Mouse (Mus musculus): ENCODE data around the gene Psip1. TPM values are rescaled to one million over a fixed set of nuclear protein-coding genes. Genes with fewer than 3 reads are reported as not detected.
A peak's percentile ranks its signal among the peaks of the same experiment; 100 is the strongest.
"Not testable (repeated sequence)": the region's sequence is repeated elsewhere in the genome, so short reads cannot be mapped to it uniquely, and the experiment has no call there.

The Psip1 gene
- polyA plus RNA-seq, 1 experiment from 2014 or later: 119 TPM

GRCm38 (mm10) chr4:83522066-83522465, 35.8 kb upstream of the Psip1 start:
- Histone ChIP-seq H3K4me1 (replicated peaks) (peaks cover 3% of the 10 kb centered on the region; the same call in 1 of the 2 replicates), H3K4me2 (no peak overlapping the region), H3K27me3 (replicated peaks) (no peaks in the 10 kb centered on the region), H3K4me3 (no peak overlapping the region), H3K9me3 (replicated peaks) (no peaks in the 10 kb centered on the region), H3K27ac (ENCODE audit: poor library complexity, severe bottlenecking) (no peak overlapping the region), H3K9ac (no peak overlapping the region), H3K36me3 (no peaks in the 10 kb centered on the region)
- WGBS: 54% methylated on average over 5 of the region's 5 CpGs
- ATAC-seq (ENCODE audit: insufficient number of reproducible peaks, low FRiP score): no peak

DNA sequence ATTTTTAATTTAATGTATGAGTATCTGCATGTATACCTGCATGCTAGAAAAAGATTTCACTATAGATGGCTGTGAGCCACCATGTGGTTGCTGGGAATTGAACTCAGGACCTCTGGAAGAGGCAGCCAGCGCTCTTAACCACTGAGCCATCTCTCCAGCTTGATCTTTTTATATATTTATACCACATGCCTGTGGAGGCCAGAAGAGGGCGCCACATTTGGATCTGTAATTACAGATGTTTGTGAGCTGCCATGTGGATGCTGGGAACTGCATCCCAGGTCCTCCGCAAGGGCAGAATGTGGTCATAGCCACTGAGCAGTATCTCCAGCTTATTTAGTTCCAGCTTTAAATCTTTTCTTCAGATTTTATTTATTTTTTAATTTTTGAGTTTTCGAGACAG, 34.0 kb upstream of the Psip1 start:
- WGBS: 75% methylated on average over 4 of the region's 4 CpGs
- no peaks in the 10 kb centered on the region for H3K9me3 ChIP-seq (replicated peaks)

DNA sequence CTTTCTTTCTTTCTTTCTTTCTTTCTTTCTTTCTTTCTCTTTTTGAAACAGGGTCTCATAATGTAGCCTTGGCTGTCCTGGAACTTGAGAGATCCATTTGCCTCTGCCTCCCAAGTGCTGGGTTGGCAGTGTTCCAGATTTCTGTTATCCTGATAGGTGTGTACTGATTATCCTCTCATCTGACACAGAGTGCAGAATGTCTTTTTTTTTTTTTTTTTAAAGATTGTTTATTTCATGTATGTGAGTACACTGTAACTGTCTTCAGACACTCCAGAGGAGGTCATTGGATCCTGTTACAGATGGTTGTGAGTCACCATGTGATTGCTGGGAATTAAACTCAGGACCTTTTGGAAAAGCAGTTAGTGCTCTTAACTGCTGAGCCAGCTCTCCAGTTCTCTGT, 33.5 kb upstream of the Psip1 start:
- no peak for ATAC-seq (ENCODE audit: insufficient number of reproducible peaks, low FRiP score)
- no peak overlapping the region for H3K27ac ChIP-seq (ENCODE audit: poor library complexity, severe bottlenecking)
- no peak overlapping the region for H3K4me3 ChIP-seq
- H3K36me3 ChIP-seq: no peaks in the 10 kb centered on the region
- H3K9ac ChIP-seq: no peak overlapping the region
- H3K4me1 ChIP-seq (replicated peaks): peaks cover 3% of the 10 kb centered on the region; the same call in 1 of the 2 replicates
- H3K27me3 ChIP-seq (replicated peaks): no peaks in the 10 kb centered on the region
- H3K9me3 ChIP-seq (replicated peaks): no peaks in the 10 kb centered on the region
- no peak overlapping the region for H3K4me2 ChIP-seq

More for the DNA sequence above, 34.0 kb upstream of the Psip1 start:
- ATAC-seq (ENCODE audit: insufficient number of reproducible peaks, low FRiP score): no peak
- peaks cover 3% of the 10 kb centered on the region; the same call in 1 of the 2 replicates for H3K4me1 ChIP-seq (replicated peaks)
- no peaks in the 10 kb centered on the region for H3K27me3 ChIP-seq (replicated peaks)
- H3K27ac ChIP-seq (ENCODE audit: poor library complexity, severe bottlenecking): no peak overlapping the region
- H3K36me3 ChIP-seq: no peaks in the 10 kb centered on the region
- H3K9ac ChIP-seq: no peak overlapping the region
- no peak overlapping the region for H3K4me3 ChIP-seq
- H3K4me2 ChIP-seq: no peak overlapping the region

GRCm38 (mm10) chr4:83519148-83519547, 32.9 kb upstream of the Psip1 start:
- Histone ChIP-seq H3K4me1 (replicated peaks) (no peaks in the 10 kb centered on the region), H3K27ac (ENCODE audit: poor library complexity, severe bottlenecking) (no peak overlapping the region), H3K4me2 (no peak overlapping the region), H3K9ac (no peak overlapping the region), H3K4me3 (no peak overlapping the region), H3K36me3 (no peaks in the 10 kb centered on the region), H3K9me3 (replicated peaks) (no peaks in the 10 kb centered on the region), H3K27me3 (replicated peaks) (no peaks in the 10 kb centered on the region)
- WGBS: 81% methylated on average over 2 of the region's 2 CpGs
- ATAC-seq (ENCODE audit: insufficient number of reproducible peaks, low FRiP score): no peak

GRCm38 (mm10) chr4:83516144-83516543, 29.9 kb upstream of the Psip1 start:
- H3K27me3 ChIP-seq (replicated peaks); H3K4me1 ChIP-seq (replicated peaks); H3K27ac ChIP-seq (ENCODE audit: poor library complexity, severe bottlenecking); H3K9me3 ChIP-seq (replicated peaks); H3K9ac ChIP-seq; H3K4me3 ChIP-seq; ATAC-seq (ENCODE audit: insufficient number of reproducible peaks, low FRiP score); H3K36me3 ChIP-seq; H3K4me2 ChIP-seq: not testable (repeated sequence)
- 81% methylated on average over 5 of the region's 6 CpGs for WGBS

DNA sequence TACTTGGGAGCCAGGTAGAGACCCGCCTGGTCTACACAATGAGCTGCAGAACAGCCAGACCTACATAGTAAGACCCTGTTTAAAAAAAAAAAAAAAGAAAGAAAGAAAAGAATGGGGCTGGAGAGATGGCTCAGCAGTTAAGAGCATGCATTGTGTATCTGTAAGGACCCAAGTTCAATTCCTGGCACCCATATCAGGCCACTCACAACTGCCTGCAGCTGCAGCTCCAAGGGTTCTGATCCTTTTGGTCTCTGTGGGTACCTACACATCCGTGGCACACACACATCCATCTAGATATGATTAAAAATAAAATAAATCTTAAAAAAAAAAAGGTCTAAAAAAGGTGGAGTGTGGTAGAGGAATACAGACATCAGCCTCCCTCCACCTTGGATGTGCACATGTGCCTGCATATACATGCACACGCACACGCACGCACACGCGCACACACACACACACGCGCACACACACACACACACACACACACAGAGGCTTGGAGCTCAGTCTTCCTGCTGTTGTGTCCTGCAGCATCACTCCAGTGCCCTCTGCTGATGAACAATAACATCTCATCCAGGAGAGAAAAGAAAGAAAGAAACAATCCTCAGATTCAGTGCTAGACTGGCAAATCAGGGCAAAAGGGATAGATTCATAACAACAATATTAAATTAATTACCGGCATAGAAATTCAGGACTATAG, 28.9 kb upstream of the Psip1 start:
- no peaks in the 10 kb centered on the region for H3K27me3 ChIP-seq (replicated peaks)
- H3K27ac ChIP-seq (ENCODE audit: poor library complexity, severe bottlenecking): no peak overlapping the region
- WGBS: 80% methylated on average over 10 of the region's 10 CpGs
- ATAC-seq (ENCODE audit: insufficient number of reproducible peaks, low FRiP score): no peak
- no peak overlapping the region for H3K4me3 ChIP-seq
- H3K4me1 ChIP-seq (replicated peaks): 0 out of 2 replicates have a peak, but pooled peaks cover 4% of the 10 kb centered on the region
- no peaks in the 10 kb centered on the region for H3K36me3 ChIP-seq
- no peak overlapping the region for H3K4me2 ChIP-seq
- H3K9ac ChIP-seq: no peak overlapping the region
- no peaks in the 10 kb centered on the region for H3K9me3 ChIP-seq (replicated peaks)

- no peak for ATAC-seq (ENCODE audit: insufficient number of reproducible peaks, low FRiP score)
- H3K27ac ChIP-seq (ENCODE audit: poor library complexity, severe bottlenecking): no peak overlapping the region
- 0 out of 2 replicates have a peak, but pooled peaks cover 4% of the 10 kb centered on the region for H3K4me1 ChIP-seq (replicated peaks)
- no peaks in the 10 kb centered on the region for H3K9me3 ChIP-seq (replicated peaks)
- H3K4me2 ChIP-seq: no peak overlapping the region
- H3K4me3 ChIP-seq: no peak overlapping the region
- WGBS: 67% methylated on average over 1 of the region's 1 CpGs
- H3K9ac ChIP-seq: no peak overlapping the region
- H3K27me3 ChIP-seq (replicated peaks): no peaks in the 10 kb centered on the region
- H3K36me3 ChIP-seq: no peaks in the 10 kb centered on the region
These were observed 27.9 kb upstream of the Psip1 start for GRCm38 (mm10) chr4:83514183-83514582.

GRCm38 (mm10) chr4:83512644-83513043, 26.4 kb upstream of the Psip1 start:
- no peaks in the 10 kb centered on the region for H3K27me3 ChIP-seq (replicated peaks)
- H3K9ac ChIP-seq: no peak overlapping the region
- H3K9me3 ChIP-seq (replicated peaks): no peaks in the 10 kb centered on the region
- H3K4me3 ChIP-seq: no peak overlapping the region
- H3K36me3 ChIP-seq: no peaks in the 10 kb centered on the region
- no peak overlapping the region for H3K27ac ChIP-seq (ENCODE audit: poor library complexity, severe bottlenecking)
- WGBS: 37% methylated on average over 2 of the region's 2 CpGs
- no peak for ATAC-seq (ENCODE audit: insufficient number of reproducible peaks, low FRiP score)
- H3K4me1 ChIP-seq (replicated peaks): 0 out of 2 replicates have a peak, but pooled peaks cover 4% of the 10 kb centered on the region
- no peak overlapping the region for H3K4me2 ChIP-seq

DNA sequence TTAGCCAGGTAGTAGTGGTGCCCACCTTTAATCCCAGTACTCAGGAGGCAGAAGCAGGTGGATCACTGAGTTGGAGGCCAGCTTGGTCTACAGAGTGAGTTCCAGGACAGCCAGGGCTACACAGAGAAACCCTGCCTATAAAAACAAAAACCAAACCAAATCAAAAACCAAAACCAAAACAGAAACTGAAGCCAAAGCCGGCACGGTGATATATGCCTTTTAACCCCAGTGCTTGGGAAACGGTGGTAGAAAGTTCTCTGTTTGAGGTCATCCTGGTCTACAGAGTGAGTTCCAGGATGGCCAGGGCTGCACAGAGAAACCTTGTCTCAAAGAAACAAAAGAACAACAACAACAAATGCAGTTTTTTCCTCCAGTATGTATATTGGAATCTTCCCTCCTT, 26.0 kb upstream of the Psip1 start:
- no peak overlapping the region for H3K27ac ChIP-seq (ENCODE audit: poor library complexity, severe bottlenecking)
- H3K27me3 ChIP-seq (replicated peaks): no peaks in the 10 kb centered on the region
- no peaks in the 10 kb centered on the region for H3K9me3 ChIP-seq (replicated peaks)
- 0 out of 2 replicates have a peak, but pooled peaks cover 4% of the 10 kb centered on the region for H3K4me1 ChIP-seq (replicated peaks)
- no peaks in the 10 kb centered on the region for H3K36me3 ChIP-seq
- no peak for ATAC-seq (ENCODE audit: insufficient number of reproducible peaks, low FRiP score)
- H3K4me3 ChIP-seq: no peak overlapping the region
- H3K9ac ChIP-seq: no peak overlapping the region
- WGBS: 87% methylated on average over 3 of the region's 3 CpGs
- H3K4me2 ChIP-seq: no peak overlapping the region

GRCm38 (mm10) chr4:83511083-83511482, 24.8 kb upstream of the Psip1 start:
- H3K9me3 ChIP-seq (replicated peaks): no peaks in the 10 kb centered on the region
- H3K27ac ChIP-seq (ENCODE audit: poor library complexity, severe bottlenecking): no peak overlapping the region
- H3K4me3 ChIP-seq: no peak overlapping the region
- H3K4me2 ChIP-seq: no peak overlapping the region
- H3K4me1 ChIP-seq (replicated peaks): 0 out of 2 replicates have a peak, but pooled peaks cover 4% of the 10 kb centered on the region
- H3K36me3 ChIP-seq: no peaks in the 10 kb centered on the region
- H3K9ac ChIP-seq: no peak overlapping the region
- no peaks in the 10 kb centered on the region for H3K27me3 ChIP-seq (replicated peaks)
- WGBS: 44% methylated on average over 8 of the region's 8 CpGs
- no peak for ATAC-seq (ENCODE audit: insufficient number of reproducible peaks, low FRiP score)

- Histone ChIP-seq H3K4me3 (no peak overlapping the region), H3K27ac (ENCODE audit: poor library complexity, severe bottlenecking) (no peak overlapping the region), H3K9ac (no peak overlapping the region), H3K4me2 (no peak overlapping the region), H3K36me3 (no peaks in the 10 kb centered on the region), H3K4me1 (replicated peaks) (0 out of 2 replicates have a peak, but pooled peaks cover 4% of the 10 kb centered on the region), H3K27me3 (replicated peaks) (no peaks in the 10 kb centered on the region), H3K9me3 (replicated peaks) (no peaks in the 10 kb centered on the region)
- no peak for ATAC-seq (ENCODE audit: insufficient number of reproducible peaks, low FRiP score)
- WGBS: 46% methylated on average over 2 of the region's 2 CpGs
These were observed 23.3 kb upstream of the Psip1 start for GRCm38 (mm10) chr4:83509600-83509999.

DNA sequence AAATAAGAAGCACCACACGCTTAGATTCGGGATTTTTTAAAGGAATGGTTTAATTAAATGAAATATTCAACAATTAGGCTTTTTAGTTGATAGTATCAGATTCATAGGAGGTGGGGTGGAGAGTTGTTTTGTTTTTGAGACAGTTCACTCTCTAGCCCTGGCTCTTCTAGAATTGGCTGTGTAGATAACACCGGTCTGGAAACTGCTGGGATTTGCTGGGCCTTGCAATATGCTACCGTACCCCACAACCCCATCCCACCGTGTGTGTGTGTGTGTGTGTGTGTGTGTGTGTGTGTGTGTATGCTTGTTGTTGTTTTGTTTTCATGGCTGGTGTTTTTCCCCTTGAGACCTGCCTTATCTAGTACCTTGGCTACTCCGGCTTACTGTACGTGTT, 14.8 kb upstream of the Psip1 start:
- WGBS: 33% methylated on average over 7 of the region's 7 CpGs
- Histone ChIP-seq H3K4me3 (no peak overlapping the region), H3K27ac (ENCODE audit: poor library complexity, severe bottlenecking) (no peak overlapping the region), H3K9ac (no peak overlapping the region), H3K36me3 (no peaks in the 10 kb centered on the region), H3K4me2 (peak overlapping the region; percentile 74), H3K9me3 (replicated peaks) (no peaks in the 10 kb centered on the region), H3K4me1 (replicated peaks) (peaks cover 8% of the 10 kb centered on the region; the same call in 1 of the 2 replicates), H3K27me3 (replicated peaks) (no peaks in the 10 kb centered on the region)
- ATAC-seq (ENCODE audit: insufficient number of reproducible peaks, low FRiP score): no peak
